Mouse (Mus musculus) telencephalon, adult 2 months (tissue): ENCODE data around the gene Stk4.

ENCODE experiments used
- DNase-seq: peaks from one replicate; pipeline ENCODE4 v3.0.0-alpha.2; 2011; ENCODE audit warnings: low read depth, low spot score

The Stk4 gene

DNA sequence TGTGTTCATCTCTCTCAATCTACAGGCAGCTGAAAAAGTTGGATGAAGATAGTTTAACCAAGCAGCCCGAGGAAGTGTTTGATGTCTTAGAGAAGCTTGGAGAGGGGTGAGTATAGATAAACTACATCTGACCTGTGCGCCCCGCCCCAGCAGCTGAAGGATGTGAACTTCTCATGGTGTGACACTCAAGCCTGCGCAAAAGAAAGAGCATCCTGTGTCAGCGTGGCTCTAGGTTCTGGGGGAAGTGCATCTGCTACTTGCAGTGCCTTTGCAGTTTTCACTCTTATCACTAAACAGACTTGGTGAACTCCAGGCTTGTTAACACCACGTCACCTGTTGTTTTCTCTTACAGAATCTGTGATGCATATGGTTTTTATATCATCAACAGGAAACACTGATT lies 9.4 kb downstream of the Stk4 start:
- no peak for DNase-seq

DNA sequence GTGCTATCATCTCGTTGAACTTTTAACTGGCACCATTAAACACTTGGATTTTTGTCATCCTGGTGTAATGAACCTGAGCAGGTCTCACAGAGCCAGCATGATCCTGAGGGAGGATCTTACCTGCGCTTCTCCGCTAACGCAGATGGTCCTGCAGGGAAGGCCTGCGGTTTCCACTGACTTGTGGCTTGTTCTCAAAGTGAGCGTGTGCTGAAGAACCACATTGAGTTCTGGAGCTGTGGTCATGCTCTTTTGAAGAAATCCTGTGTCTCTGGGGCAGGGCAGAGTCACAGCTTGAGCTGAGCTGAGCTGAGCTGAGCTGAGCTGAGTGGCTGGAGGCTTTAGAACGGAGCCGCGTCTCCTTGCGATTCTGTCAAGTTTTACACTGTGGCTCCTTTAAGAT lies 11.5 kb downstream of the Stk4 start:
- DNase-seq = no peak

DNA sequence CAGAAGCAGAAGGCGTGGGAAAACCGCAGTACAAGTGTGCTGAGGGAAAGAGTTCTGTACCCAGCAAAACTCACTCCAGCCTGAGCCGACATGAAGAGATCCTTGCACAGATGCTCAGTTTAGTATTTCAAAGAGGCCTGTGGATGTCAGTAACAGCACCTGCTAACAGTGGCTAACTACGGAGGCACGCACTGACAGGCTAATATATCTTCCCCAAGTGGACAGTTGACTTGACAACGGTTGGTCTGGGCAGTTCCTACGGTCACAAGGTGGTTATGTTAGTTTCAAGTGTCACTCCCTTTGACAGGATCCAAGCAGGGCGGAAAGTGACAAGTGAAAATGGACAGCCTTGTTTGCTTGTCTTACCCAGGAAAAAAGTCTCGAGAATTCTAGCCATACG lies 12.1 kb downstream of the Stk4 start:
- DNase-seq = no peak

DNA sequence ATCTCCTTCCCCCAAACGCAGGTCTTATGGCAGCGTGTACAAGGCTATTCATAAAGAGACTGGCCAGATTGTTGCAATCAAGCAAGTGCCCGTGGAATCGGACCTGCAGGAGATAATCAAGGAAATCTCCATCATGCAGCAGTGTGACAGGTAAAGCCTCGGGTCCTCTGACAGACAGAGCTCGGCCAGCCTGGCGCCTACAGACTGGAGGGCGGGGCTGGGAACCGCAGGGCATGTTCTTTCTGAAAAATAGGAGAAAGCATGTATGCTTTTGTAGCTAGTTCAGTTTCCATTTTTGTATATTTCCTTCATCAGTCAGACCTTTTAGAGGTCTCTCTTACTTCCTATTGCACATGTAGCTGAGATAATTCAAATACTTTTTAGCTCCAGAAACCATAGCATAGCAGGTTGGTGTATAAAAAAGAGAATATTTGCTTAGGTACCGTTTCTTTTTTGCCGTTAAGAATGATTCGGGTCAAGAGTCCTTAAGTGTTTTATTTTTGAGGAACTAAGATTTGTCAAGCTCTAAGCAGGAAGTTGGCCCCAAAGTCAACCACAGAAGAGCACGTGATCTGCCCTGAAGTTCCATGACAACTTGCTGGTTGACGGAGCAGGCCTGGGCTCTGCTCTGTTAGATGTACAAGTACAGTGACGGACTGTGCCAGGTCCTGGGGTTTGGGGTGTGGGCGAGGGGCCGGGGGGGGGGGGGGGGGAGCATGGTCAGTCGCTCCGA lies 13.7 kb downstream of the Stk4 start:
- DNase-seq = no peak

DNA sequence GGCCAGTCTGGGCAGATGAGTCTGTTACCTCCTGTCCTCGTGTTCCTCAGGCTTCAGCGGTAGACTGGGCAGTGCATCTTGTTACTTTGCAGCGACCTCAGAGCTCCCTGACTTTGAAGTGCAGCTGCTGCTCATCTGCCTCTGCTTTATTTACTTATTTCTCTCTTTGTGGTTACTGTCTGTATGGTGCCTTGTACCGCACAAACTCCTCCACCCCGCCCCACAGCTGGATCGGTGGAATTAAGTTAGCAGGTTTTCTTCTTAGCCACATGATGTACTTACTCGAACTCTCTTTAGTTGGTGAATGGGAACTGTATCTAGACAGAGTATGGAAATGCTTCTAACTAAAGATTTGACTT lies 14.2 kb downstream of the Stk4 start:
- no peak for DNase-seq

DNA sequence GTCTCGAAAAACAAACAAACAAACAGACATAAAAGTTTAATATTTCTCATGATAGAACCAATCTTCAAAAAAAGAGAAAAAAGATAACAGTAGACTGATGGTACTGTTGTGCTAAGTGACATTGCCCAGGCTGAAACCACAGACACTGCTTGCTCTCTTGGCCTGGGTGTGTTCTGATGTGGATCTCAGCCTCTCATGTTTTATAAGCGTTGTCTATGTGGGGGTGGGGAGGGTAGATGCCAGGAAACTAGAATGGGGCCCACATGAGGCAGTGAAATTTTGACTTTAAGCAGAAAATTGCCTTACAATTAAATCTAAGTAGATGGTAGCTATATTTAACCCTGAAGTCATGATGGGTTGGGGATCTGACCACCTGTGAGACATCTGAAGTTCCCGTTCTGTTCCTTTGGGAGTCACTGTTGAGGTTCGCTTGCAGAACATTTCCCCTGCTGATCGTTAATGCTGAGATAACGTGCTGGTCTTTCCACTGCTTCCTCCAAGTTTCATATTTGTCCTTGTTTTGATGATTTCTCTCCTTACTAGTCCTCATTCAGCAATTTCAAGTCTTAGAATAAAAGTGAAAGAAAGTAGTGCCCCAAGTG lies 17.4 kb downstream of the Stk4 start:
- no peak for DNase-seq

DNA sequence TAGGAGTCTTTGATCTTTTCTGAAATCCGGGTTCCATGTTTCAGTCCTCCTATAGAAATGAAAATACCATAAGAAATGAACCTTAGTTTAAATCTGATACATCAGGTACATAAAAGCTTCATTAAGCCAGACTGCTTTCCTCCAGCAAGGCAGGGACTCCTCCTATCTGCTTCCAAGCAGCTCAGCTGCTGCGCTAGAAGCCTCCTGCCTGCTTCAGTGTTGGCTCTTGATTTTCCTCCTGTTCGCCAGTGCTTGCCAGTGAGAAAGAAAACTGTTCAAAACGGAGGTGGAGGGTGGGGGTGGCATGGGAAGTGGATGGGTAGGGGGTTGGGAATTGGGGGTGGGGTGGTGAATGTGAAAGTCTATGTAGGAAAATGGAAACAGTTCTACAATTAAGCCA lies 19.4 kb downstream of the Stk4 start:
- no peak for DNase-seq

DNA sequence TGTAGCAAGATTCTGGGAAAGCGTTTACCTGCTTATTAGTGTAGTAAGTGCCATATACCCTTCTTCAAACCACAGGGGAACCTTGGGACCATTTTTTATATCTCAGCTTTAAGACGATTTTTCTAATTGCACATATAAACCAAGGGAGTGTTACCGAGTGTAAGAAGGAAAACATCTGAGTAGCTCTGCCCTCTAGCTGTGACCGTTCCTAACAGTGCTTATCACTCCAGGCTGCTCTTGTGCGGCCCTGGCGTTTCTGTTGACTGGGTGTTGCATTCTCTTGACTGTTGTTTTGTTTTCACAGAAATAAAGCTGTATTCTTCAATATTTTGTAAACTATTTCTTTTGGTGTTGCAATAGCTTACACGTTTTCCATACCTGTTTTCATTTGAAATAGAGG lies 24.0 kb downstream of the Stk4 start:
- DNase-seq = no peak

DNA sequence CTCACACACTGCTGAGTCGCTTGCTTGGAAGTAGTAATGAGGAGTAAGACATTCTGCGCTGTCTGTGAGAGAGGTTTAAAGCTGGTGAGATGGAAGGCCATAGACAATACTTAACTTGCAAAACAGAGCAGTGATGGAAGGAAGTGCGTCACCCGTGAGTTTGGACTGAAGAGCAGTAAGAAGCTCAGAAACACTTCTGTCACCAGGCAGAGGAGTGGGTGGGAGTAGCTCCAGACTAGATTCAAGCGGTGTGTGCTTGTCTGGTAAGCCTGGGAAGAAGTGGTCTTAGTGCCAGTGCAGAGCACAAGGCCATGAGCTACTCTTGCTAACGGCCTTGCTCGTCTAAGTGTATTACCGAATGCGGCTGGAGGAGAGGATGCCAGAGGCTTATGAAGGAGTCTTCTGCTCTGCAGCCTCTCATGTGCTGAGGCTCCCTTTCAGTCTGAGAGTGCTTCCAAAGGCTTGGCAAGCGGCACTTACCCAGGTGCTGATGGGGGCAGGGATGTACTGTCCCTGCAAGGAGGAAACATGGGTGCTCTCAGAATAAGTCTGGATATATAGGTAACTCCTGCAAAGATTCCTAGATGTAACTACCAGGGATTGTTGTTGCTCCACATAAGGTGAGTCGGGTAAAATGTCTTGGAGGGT lies 28.6 kb downstream of the Stk4 start:
- no peak for DNase-seq

DNA sequence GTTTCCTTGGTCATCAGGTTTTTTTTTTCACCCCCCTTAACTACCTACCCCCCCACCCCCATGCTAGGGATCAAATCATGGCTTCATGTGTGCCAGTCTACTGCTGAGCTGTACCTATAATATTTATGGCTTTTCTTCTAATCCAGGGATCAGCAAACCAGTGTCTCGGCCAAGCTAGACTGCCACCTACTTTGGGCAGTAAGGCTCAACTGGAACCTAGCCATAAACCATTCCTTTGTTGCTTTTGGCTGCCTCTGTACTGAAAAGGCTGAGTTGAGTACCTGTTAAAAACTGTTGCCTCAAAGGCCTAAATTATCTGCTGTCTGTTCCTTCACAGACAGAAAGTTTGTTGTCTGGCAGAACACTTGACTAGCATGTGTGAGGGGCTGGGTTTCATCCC lies 31.8 kb downstream of the Stk4 start:
- no peak for DNase-seq

DNA sequence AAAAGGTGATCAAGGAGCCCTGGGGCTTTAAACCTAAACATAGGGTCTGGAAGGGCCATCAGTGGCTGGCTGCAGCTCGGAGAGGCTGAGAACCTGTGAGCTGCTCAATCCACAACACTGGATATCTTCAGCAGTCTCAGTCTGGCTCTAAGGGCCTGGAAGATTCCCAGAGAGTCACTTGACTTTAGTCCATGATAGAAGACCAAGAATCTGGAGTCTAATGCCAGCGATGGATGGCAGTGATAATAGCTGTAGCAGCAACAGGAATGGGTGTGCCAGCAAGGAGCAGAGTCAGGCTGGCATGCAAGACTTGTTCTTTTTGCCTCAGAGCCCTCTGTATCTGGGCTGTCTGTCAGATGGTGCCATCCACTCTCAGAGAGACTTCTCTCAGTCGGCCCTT lies 32.2 kb downstream of the Stk4 start:
- DNase-seq = no peak

DNA sequence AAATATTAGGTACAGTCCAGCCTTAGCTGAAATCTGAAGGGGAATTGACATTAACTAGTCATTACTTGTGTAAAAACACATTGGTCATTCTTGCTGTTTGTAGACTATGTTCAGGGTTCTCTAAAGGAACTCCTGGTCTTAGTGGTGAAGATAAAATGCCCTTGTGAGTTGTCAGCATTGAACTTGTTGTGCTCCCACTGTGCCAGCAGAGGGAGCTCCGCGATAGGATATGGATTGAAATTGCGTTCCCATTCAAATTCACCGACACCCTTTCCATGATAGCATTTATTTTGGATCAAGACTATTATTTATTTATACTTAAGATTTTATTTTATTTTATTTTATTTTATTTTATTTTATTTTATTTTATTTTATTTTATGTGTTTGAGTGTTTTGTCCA lies 33.4 kb downstream of the Stk4 start:
- DNase-seq = no peak

DNA sequence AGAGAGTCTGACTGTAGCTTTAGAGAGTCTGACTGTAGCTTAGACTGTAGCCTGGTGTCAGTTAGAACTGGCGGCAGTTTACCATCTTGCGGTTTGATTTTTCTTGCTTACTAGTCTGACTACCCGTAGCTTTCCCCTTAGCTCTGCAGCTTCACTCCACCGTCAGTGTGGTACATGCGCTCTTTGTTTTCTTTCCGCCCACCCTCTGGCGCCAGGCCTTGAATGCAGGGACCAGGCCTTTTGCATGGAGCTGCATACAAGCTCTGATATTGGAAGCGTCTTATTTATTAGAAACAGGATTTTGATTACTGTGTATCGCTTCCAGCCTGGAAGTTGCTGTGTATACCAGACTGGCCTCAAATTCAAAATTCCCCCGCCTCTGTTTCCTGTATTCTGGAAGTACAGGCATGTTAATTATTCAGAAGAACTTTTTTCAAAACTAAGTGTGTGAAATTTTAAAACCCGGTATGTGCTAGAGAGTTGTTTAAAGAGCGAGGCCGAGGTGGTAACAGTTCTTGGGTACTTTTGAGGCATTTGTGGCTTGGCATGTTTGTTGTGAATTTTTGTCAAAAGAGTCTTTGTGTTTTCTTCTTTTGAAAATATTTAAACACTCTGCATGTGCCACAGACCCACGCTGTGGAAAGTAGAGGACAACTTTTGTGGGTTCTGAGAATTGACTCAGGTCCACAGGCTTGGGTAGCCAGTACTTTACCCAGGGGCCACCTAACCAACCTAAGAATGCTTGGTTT lies 36.3 kb downstream of the Stk4 start:
- DNase-seq = no peak

DNA sequence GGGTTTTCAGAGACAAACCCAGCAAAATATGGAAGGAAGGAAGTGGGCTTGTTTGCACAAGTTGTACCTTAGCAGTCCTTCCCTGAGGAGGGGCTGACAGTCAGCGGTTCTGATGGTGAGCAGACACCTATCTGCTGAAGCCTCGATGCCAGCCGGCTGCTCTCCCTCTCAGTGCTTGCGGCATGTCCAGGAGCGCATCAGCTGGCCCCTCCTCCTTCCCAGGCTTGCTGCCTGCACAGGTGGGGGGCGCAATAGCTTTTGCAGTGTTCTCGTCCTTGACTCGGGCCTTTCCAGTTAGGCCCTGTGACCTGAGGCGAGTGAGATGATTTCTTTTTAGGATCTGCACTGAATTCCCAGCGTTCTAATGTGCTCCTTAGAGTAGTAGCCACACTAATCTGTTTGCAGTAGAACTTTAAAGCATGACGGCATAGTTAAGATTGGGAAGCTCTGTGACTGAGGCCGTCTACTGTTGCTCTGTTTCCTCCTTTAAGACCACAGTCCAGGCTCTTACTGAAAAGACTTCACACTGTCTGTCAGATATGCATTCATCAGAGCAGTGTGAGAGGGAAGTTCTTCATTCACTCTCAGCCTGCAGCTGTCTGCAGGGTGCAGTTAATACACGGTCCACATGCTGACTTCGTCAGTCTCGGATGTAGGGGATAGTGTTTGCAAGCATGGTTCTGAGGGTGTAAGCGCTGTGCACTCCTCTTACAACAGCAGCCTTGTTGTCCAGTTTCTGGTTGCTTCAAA lies 37.2 kb downstream of the Stk4 start:
- no peak for DNase-seq

DNA sequence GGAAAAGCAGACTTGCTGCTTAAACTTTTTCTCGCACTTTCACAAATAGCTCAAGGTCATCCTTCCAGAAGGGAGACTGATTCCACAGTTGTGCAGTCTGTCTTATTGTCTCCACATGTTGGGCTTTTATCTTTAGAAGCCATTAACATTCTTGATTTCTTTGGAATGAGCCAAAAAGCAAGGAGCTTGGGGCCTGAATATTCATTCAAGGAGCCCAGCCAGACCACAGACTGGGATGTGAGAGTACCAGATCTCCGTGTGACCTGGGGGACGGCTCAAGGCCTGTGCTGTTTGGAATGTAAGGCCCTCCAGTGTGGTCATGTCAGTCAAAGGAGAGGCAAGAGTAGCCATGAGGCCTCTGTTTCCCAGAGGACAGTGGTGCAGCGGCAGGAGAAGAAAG lies 38.4 kb downstream of the Stk4 start:
- no peak for DNase-seq

DNA sequence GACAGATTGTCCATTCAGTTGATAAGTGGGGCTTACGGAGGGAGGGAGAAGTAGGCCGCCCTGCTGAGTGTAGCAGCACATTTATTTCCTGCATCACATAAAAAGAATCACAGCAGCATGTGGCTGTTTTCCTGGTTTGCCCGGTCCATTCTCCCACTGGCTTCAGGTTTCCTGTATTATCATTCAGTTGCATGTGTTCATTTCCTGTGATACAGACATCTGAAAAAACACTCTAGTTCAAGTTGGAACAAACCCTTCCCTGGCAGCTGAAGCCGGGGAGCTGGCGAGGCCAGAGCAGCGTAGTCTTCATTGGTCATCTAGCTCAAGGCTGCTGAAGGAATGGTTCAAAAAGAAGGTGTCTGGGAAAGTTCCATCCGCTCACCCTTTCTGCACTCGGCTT lies 41.4 kb downstream of the Stk4 start:
- DNase-seq = no peak

DNA sequence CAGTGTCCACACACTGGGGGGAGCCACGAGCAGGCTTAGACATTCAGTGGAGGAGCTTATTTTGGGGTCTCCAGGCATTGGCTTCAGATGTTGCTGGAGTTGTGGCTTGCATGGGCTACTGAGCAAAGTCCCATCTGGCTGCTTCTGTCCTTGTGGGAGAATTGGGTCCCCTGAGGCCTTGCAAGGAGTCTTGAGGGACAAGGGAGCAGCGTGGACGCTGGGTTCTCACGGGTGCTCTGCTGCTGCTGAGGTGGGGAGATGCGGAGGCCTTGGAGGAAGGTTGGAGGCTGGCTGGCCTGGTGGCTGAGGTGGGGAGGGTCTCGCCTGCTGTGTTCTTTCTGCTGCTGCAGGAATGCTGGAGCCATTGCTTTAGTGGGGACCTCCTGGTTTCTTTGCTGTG lies 43.9 kb downstream of the Stk4 start:
- DNase-seq = no peak

DNA sequence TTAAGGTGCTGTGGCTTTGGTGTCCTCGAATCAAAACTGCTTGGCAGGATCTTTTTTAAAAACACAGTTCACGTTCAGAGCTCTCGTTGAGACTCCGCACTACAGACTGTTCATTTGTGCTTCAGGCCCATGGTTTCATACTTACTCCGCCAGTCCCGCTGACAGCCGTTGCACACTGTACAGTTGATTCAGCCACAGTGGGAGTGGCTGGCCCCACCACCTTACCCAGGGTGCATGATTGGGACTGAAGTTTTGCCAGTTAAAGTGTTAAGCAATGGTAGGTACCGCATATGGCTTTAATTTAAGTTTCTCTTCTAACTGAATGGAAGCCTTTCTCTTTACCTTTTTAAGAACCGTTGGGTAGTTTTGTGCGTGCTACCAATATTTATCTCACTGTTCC lies 45.4 kb downstream of the Stk4 start:
- DNase-seq = no peak

DNA sequence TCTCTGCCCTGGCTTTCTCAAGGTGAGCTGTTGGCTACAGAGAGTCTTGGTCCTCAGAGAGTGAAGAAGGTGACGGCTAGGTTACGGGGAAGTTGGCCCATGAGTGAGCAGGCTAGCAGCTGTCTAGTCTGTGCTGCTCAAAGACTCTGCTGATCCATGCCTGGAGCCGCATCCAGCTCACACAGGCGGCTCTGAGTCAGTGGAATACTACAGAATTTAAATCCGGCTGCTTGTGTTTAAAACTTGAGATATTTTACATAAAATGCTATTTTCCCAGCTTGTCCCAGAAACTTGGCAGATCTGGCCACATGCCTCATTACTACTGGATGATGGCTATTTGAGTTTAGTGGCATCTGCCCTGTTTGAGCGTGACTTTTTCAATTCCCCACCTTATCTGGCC lies 49.4 kb downstream of the Stk4 start:
- DNase-seq = no peak

DNA sequence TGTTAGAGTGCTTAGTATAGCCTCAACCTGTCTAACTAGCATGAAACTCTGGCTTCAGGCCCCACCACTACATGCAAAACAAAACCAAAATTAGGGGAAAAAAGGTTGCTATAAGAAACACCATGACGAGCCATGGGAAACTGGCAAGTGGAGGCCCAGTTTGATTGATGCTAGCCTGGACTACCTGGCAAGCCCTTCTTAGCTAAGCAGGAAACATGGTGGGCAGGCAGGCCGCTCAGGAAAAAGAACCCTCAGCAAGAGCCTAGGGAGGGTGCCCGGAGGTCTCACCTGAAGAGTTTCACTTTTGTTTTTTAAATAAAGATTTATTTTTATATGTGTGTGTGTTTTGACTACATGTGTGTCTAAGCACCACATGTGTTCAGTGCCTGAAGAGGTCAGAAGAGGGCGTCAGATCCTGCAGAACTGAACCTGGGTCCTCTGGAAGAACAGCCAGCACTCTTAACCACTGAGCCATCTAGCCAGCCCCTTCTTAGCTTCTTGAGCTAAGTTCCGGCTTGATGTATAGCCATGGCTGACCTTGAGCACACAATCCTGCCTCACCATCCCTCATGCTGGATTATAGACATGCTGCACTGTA lies 53.1 kb downstream of the Stk4 start:
- DNase-seq = no peak

DNA sequence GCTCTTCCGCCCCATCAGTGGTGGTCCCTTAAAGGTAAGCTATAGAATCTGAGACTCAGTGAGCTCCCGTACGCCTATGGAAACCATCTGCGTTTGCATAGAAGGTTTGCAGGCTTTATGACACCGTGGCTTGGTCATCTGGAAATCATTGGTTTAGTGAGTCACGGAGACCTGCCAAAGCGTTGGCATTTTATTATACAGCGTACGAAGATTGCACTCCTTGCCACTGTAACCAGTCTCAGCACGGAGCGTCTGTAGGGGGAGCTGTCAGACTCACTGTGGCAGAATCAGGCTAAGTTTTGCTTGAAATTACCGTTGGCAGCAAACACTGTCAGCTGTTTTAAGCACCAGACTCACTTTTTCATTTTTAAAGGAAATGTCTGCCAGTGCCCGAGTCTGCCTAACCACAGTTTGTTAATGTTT lies 56.4 kb downstream of the Stk4 start:
- peak; percentile 76 for DNase-seq

DNA sequence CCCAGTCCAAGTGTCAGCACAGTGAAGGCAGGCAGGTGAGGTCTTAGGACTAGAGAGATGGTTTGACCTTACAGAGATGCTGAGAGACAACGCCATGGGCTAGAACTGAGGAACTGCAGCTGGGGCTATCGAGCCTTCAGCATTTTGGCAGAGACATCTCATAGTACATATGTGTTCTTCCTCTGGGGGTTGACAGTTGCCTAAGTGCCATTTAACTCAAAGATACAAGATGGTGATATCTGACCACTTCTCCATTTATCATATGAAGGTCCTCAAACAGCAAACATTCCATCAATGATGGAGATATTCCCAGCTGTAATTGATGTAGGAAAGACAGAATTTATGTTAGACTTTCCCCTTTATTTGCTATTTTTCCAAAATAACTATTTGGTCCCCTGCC lies 57.2 kb downstream of the Stk4 start:
- DNase-seq = no peak
